8 mouse cellular contexts compared by ENCODE assay signal in the genomic region with DNA sequence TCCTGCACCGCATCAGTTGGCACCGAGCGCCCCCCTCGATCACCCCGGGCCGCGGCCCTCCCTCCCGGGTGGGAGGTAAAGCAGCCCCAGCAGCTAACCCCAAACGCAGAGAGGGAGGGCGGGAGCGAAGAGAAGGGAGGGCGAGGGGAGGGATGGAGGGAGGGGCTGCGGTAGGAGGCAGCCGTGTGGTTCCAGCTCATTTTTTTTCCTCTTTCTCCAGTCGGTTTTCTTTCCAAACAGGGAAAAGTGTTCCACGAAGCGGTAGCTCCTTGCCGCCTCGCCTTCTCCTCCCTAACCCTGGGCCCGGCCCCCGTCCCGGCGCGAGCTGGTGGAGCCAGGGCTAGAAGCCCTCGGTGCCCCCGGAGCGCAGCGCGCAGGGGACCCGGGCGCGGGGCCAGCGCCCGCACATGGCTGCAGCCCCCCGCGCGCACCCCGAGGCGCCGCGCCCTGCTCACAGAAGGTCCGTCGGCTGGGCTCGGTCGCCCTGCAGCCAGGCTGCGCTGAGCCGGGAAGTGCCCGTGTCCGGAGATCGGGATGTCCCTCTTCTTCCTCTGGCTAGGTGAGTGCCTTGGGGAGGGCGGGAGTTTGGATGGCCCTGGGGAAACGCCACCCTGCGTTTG. TPM values are rescaled to one million over a fixed set of nuclear protein-coding genes. Genes with fewer than 3 reads are reported as not detected.
DNase-seq lines count a peak whose midpoint lies in the region; TF ChIP-seq lines count a peak whose summit lies in the region.

A gene (plus strand): TSS at position 162 of the 620 bp plus-strand sequence.

- no peak for TF ChIP-seq CTCF in C2C12 (IDR thresholded peaks at IDR 0.05; ENCODE audit: control insufficient read depth, insufficient read depth, insufficient read length)

- DNase-seq in gastrocnemius, adult 18-20 months (ENCODE audit: low spot score) = peak; percentile 16
- no peak for DNase-seq in gastrocnemius, postnatal 36 days
- peak; percentile 66 for DNase-seq in cerebellum, adult 9-11 months
- DNase-seq in gastrocnemius, postnatal 25 days = peak; percentile 48
- peak; percentile 29 for DNase-seq in kidney, postnatal 14 days
- DNase-seq in lung, postnatal 4 days = peak; percentile 33 to 59
- peak; percentile 54 for DNase-seq in testis, postnatal 10 days (ENCODE audit: low spot score)

- H3K36me3 ChIP-seq in C2C12 (ENCODE audit: control insufficient read depth, insufficient read depth) = no peaks in the 10 kb centered on the region

- H3K79me2 ChIP-seq in C2C12 (ENCODE audit: control insufficient read depth, insufficient read depth) = peaks cover 24% of the 10 kb centered on the region

- peak within 1 kb of the TSS; percentile 82 for H3ac ChIP-seq in C2C12 (ENCODE audit: control insufficient read depth, insufficient read length, low read depth)

- peak within 1 kb of the TSS; percentile 50 for H3K4me3 ChIP-seq in C2C12 (ENCODE audit: insufficient read depth, poor library complexity, severe bottlenecking)

- no peaks in the 10 kb centered on the region for H3K27me3 ChIP-seq in C2C12 (ENCODE audit: control insufficient read depth, insufficient read depth, insufficient read length)

- H3K79me3 ChIP-seq in C2C12 (ENCODE audit: low read depth) = peaks cover 2% of the 10 kb centered on the region

- intact Hi-C loops in gastrocnemius, postnatal 36 days (cut with DNase I) = no loop called here

TF ChIP-seq in C2C12, 6 proteins besides CTCF, POLR2A, EP300 and RAD21:
- no peak for TF ChIP-seq FOSL1 (IDR thresholded peaks at IDR 0.05; ENCODE audit: insufficient read depth, low read length, poor library complexity, severe bottlenecking)
- no peak for TF ChIP-seq CEBPB (IDR thresholded peaks at IDR 0.05; ENCODE audit: low read depth)
- no peak for TF ChIP-seq MYOG (IDR thresholded peaks at IDR 0.05; ENCODE audit: control insufficient read depth, extremely low read depth, insufficient read length)
- TF ChIP-seq MYOD1 (IDR thresholded peaks at IDR 0.05; ENCODE audit: control insufficient read depth, insufficient read length, low read depth) = no peak
- no peak for TF ChIP-seq MAX (IDR thresholded peaks at IDR 0.05)
- no peak for TF ChIP-seq USF1 (IDR thresholded peaks at IDR 0.05; ENCODE audit: low read depth)

RNA-seq across cellular contexts. Expression of the gene that starts here (rescaled TPM):
- 1 to 10 TPM; 3.7 to 5.6 TPM for total RNA-seq in gastrocnemius, adult 18-20 months (2021)
- total RNA-seq in gastrocnemius, postnatal 36 days (2021) = 1 to 10 TPM; 3.1 to 6.1 TPM
- 13.6 TPM for polyA plus RNA-seq in C2C12 (2012; fragmentation: generic; extraction: Trizol)
- total RNA-seq in gastrocnemius, postnatal 25 days (2021) = 1 to 10 TPM; 5.3 to 6.6 TPM

Comparison
In these comparisons a context has a peak if more than half of its experiments do, and no peak if none do; other contexts are left out.
1. DNase-seq: peak in gastrocnemius, adult 18-20 months (single experiment), cerebellum, adult 9-11 months (single experiment), gastrocnemius, postnatal 25 days (single experiment), kidney, postnatal 14 days (single experiment), lung, postnatal 4 days (2 of 2) and testis, postnatal 10 days (single experiment); none in gastrocnemius, postnatal 36 days (0 of 2).